Mouse (Mus musculus) stomach, adult 2 months (tissue): Measurements from ENCODE around the gene Atp13a3. TPM values are rescaled to one million over a fixed set of nuclear protein-coding genes. Genes with fewer than 3 reads are reported as not detected.

Source experiments
- polyA plus RNA-seq: library from polyadenylated mRNA; depleted of rRNA; stranded (reverse); fragments of >200 nt; gene quantifications from 2 replicates; pipeline ENCODE4 v1.2.3, GENCODE M21; 2012; rRNA removed

The Atp13a3 gene
- 18.3 and 18.7 TPM in 2 replicates for polyA plus RNA-seq

GRCm38 (mm10) chr16:30405925-30406670 is at the start of gene Atp13a3:
TSS of gene Atp13a3 (minus strand) at chr16:30405975.

GRCm38 (mm10) chr16:30310647-30311046 is 95.1 kb downstream of the Atp13a3 start, which contains the start of gene Gp5:
TSS of gene Gp5 (minus strand) at chr16:30310779.

GRCm38 (mm10) chr16:30282844-30283495 is 122.8 kb downstream of the Atp13a3 start, which contains the start of gene Lrrc15:
TSS of gene Lrrc15 (minus strand) at chr16:30283256.

DNA sequence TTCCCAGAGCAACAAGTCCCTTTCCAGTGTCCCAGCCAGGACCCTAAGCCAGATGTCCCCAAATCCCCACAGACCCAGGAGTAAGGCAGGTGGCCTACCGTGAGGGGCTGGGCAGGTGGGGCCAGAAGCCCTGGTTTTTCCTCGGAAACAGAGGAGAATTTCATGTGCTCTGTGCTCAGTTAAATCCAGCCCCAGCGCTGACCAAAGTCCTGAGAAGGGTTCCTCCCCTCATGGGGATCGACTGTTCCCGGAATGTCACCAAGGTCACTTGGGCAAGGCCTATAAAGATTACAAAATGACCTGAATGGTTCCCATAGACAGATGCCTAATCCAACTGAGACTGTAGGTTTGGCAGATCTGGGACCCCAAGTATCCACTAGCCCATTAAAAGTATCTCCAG is 138.4 kb downstream of the Atp13a3 start, which contains the start of gene Cpn2:
Cpn2 (minus strand) TSS at position 141 of the 400 bp plus-strand sequence.

Other genes starting within 250 kb of the Atp13a3 start
- 0.01 and 0.04 TPM in 2 replicates for gene Cpn2, start 138.5 kb downstream of the Atp13a3 start, polyA plus RNA-seq
- 0.19 and 0.30 TPM in 2 replicates for gene Lrrc15, start 122.7 kb downstream of the Atp13a3 start, polyA plus RNA-seq
- gene Gp5, start 95.2 kb downstream of the Atp13a3 start, polyA plus RNA-seq: 0.04 and 0.06 TPM in 2 replicates
- 3.3 and 3.6 TPM in 2 replicates for gene Tmem44, start 144.9 kb upstream of the Atp13a3 start, polyA plus RNA-seq
- 2.7 and 3.4 TPM in 2 replicates for gene Lsg1, start 181.6 kb upstream of the Atp13a3 start, polyA plus RNA-seq
- 21.2 and 27.8 TPM in 2 replicates for gene Fam43a, start 193.7 kb upstream of the Atp13a3 start, polyA plus RNA-seq